Mouse (Mus musculus) neural tube, embryonic 14.5 days (tissue): ENCODE measurements at regions not wholly inside any gene's neighbourhood (a gene's known extent, or its start where the extent isn't known, plus 50 kb on each side); places are given as distances from the start of the nearest gene placed in this dataset.

ENCODE experiments used
- ATAC-seq: fragments of 200-750 bp; cut with Nextera tagmentation; 2 replicates; pipeline ENCODE4 v1.8.0; 2017; ENCODE audit warnings: low read depth, mild to moderate bottlenecking, moderate TSS enrichment, moderate library complexity
- H3K27ac ChIP-seq: fragments of 300-500 bp; sonication (generic); 2 replicates; pipeline ENCODE4 v1.5.1; 2014; ENCODE audit warnings: low read depth, mild to moderate bottlenecking, control low read depth, low read length, moderate library complexity, mixed read lengths
- H3K27me3 ChIP-seq: fragments of 300-500 bp; sonication (generic); 2 replicates; pipeline ENCODE4 v1.6.1; 2014; ENCODE audit warnings: low read length; ENCODE audit not compliant: control insufficient read depth, insufficient read depth
- H3K36me3 ChIP-seq: fragments of 300-500 bp; sonication (generic); 2 replicates; pipeline ENCODE4 v1.6.1; 2014; ENCODE audit warnings: low read length, mixed read lengths; ENCODE audit not compliant: control insufficient read depth, insufficient read depth
- H3K4me1 ChIP-seq: fragments of 300-500 bp; sonication (generic); 2 replicates; pipeline ENCODE4 v1.6.1; 2014; ENCODE audit warnings: low read length; ENCODE audit not compliant: control insufficient read depth, insufficient read depth
- H3K4me2 ChIP-seq: fragments of 300-500 bp; sonication (generic); 2 replicates; pipeline ENCODE4 v1.6.1; 2014; ENCODE audit warnings: mild to moderate bottlenecking, low read depth, low read length, control low read depth
- H3K4me3 ChIP-seq: fragments of 300-500 bp; sonication (generic); 2 replicates; pipeline ENCODE4 v1.5.1; 2014; ENCODE audit warnings: low read depth, low read length, control low read depth, mixed read lengths
- H3K9ac ChIP-seq: fragments of 300-500 bp; sonication (generic); replicated peaks from 2 replicates; pipeline ENCODE4 v1.6.1; 2014; ENCODE audit warnings: low read depth, mild to moderate bottlenecking, control low read depth, low read length, mixed read lengths
- H3K9me3 ChIP-seq: fragments of 300-500 bp; sonication (generic); 2 replicates; pipeline ENCODE4 v1.6.1; 2016; ENCODE audit warnings: low read length; ENCODE audit not compliant: control insufficient read depth
- WGBS: fragments of 180-500 bp; shearing (Covaris S2); extraction: QIAGEN DNeasy Blood & Tissue Kit; methylation state at CpG from one replicate; pipeline ENCODE4 v1.1.7; 2014; 5-methylcytosine and 5-hydroxymethylcytosine counted together

GRCm38 (mm10) chr5:116829771-116830170, 238.2 kb upstream of the Srrm4 start:
- Histone ChIP-seq H3K4me3 (no peak overlapping the region), H3K4me1 (no peaks in the 10 kb centered on the region), H3K36me3 (no peaks in the 10 kb centered on the region), H3K27ac (no peak overlapping the region), H3K27me3 (no peaks in the 10 kb centered on the region), H3K9me3 (no peaks in the 10 kb centered on the region), H3K4me2 (no peak overlapping the region), H3K9ac (no peak overlapping the region)
- ATAC-seq = no peak
- 20% methylated on average over 11 of the region's 11 CpGs for WGBS

- Histone ChIP-seq H3K4me1 (0 out of 2 replicates have a peak, but pooled peaks cover 4% of the 10 kb centered on the region), H3K4me2 (no peak overlapping the region), H3K9me3 (no peaks in the 10 kb centered on the region), H3K36me3 (no peaks in the 10 kb centered on the region), H3K4me3 (no peak overlapping the region), H3K27ac (no peak overlapping the region), H3K27me3 (no peaks in the 10 kb centered on the region), H3K9ac (no peak overlapping the region)
- ATAC-seq = no peak
- WGBS = 78% methylated on average over 3 of the region's 3 CpGs
Measured at GRCm38 (mm10) chr5:116823260-116823659, 231.6 kb upstream of the Srrm4 start.

- no peak for ATAC-seq
- Histone ChIP-seq H3K27ac (0 out of 2 replicates have a peak overlapping the region, but pooled peaks have one; percentile 44), H3K4me2 (no peak overlapping the region), H3K4me1 (0 out of 2 replicates have a peak, but pooled peaks cover 4% of the 10 kb centered on the region), H3K4me3 (no peak overlapping the region), H3K9ac (peak overlapping the region; percentile 39), H3K27me3 (no peaks in the 10 kb centered on the region), H3K9me3 (no peaks in the 10 kb centered on the region), H3K36me3 (no peaks in the 10 kb centered on the region)
- WGBS = 24% methylated on average over 14 of the region's 14 CpGs
Measured at GRCm38 (mm10) chr5:116822141-116822540, 230.5 kb upstream of the Srrm4 start.

GRCm38 (mm10) chr5:116809799-116810198, 218.2 kb upstream of the Srrm4 start:
- Histone ChIP-seq H3K27me3 (no peaks in the 10 kb centered on the region), H3K9me3 (no peaks in the 10 kb centered on the region), H3K36me3 (no peaks in the 10 kb centered on the region), H3K4me1 (peaks cover 12% of the 10 kb centered on the region), H3K4me2 (peak overlapping the region; percentile 12; the same call in 1 of the 2 replicates), H3K9ac (0 out of 2 replicates have a peak overlapping the region, but pooled peaks have one; percentile 16), H3K4me3 (no peak overlapping the region), H3K27ac (peak overlapping the region; percentile 78)
- WGBS = 17% methylated on average over 2 of the region's 2 CpGs
- peak; percentile 61 for ATAC-seq

GRCm38 (mm10) chr5:116809001-116809759, 217.6 kb upstream of the Srrm4 start:
- H3K27me3 ChIP-seq = no peaks in the 10 kb centered on the region
- peak overlapping the region; percentile 12; the same call in 1 of the 2 replicates for H3K4me2 ChIP-seq
- H3K36me3 ChIP-seq = no peaks in the 10 kb centered on the region
- peak overlapping the region; percentile 78 for H3K27ac ChIP-seq
- H3K4me1 ChIP-seq = peaks cover 12% of the 10 kb centered on the region
- 11% methylated on average over 17 of the region's 17 CpGs for WGBS
- peak; percentile 92 for ATAC-seq
- H3K9me3 ChIP-seq = no peaks in the 10 kb centered on the region
- H3K9ac ChIP-seq = 0 out of 2 replicates have a peak overlapping the region, but pooled peaks have one; percentile 16
- H3K4me3 ChIP-seq = no peak overlapping the region

GRCm38 (mm10) chr5:116797460-116797859, 205.8 kb upstream of the Srrm4 start:
- H3K4me1 ChIP-seq = no peaks in the 10 kb centered on the region
- no peak for ATAC-seq
- 34% methylated on average over 2 of the region's 2 CpGs for WGBS

GRCm38 (mm10) chr5:116795169-116795568, 203.6 kb upstream of the Srrm4 start:
- no peak for ATAC-seq
- H3K9me3 ChIP-seq = no peaks in the 10 kb centered on the region
- H3K4me1 ChIP-seq = no peaks in the 10 kb centered on the region
- H3K9ac ChIP-seq = no peak overlapping the region
- WGBS = 66% methylated on average over 5 of the region's 5 CpGs
- H3K36me3 ChIP-seq = no peaks in the 10 kb centered on the region
- H3K27ac ChIP-seq = no peak overlapping the region
- no peak overlapping the region for H3K4me2 ChIP-seq
- no peaks in the 10 kb centered on the region for H3K27me3 ChIP-seq
- no peak overlapping the region for H3K4me3 ChIP-seq

More at GRCm38 (mm10) chr5:116797460-116797859, 205.8 kb upstream of the Srrm4 start:
- H3K9ac ChIP-seq = no peak overlapping the region
- H3K27ac ChIP-seq = no peak overlapping the region
- no peaks in the 10 kb centered on the region for H3K36me3 ChIP-seq
- no peaks in the 10 kb centered on the region for H3K27me3 ChIP-seq
- H3K4me2 ChIP-seq = no peak overlapping the region
- no peak overlapping the region for H3K4me3 ChIP-seq
- H3K9me3 ChIP-seq = no peaks in the 10 kb centered on the region

GRCm38 (mm10) chr5:116790419-116790818, 198.8 kb upstream of the Srrm4 start:
- no peak overlapping the region for H3K4me3 ChIP-seq
- H3K4me1 ChIP-seq = no peaks in the 10 kb centered on the region
- no peaks in the 10 kb centered on the region for H3K9me3 ChIP-seq
- no peak overlapping the region for H3K27ac ChIP-seq
- H3K9ac ChIP-seq = no peak overlapping the region
- no peaks in the 10 kb centered on the region for H3K27me3 ChIP-seq
- WGBS = 62% methylated on average over 8 of the region's 8 CpGs
- H3K36me3 ChIP-seq = no peaks in the 10 kb centered on the region
- H3K4me2 ChIP-seq = no peak overlapping the region
- ATAC-seq = no peak

- H3K36me3 ChIP-seq = no peaks in the 10 kb centered on the region
- no peaks in the 10 kb centered on the region for H3K4me1 ChIP-seq
- H3K9me3 ChIP-seq = no peaks in the 10 kb centered on the region
- ATAC-seq = no peak
- H3K27ac ChIP-seq = no peak overlapping the region
- H3K4me3 ChIP-seq = no peak overlapping the region
- H3K27me3 ChIP-seq = no peaks in the 10 kb centered on the region
- WGBS = 79% methylated on average over 9 of the region's 9 CpGs
- no peak overlapping the region for H3K9ac ChIP-seq
- no peak overlapping the region for H3K4me2 ChIP-seq
Measured at GRCm38 (mm10) chr5:116789859-116790258, 198.2 kb upstream of the Srrm4 start.
